Mouse (Mus musculus) MEL (cell line): ENCODE measurements around the gene Soat1.
A peak's percentile ranks its signal among the peaks of the same experiment; 100 is the strongest.

Experiments
- CTCF ChIP-seq, 3 experiments: IDR thresholded peaks in 2 of 3; conservative IDR thresholded peaks in 1 of 3; 2 replicates each; pipeline ENCODE4 v1.5.1; 2011 to 2012; ENCODE audit warnings: low read length in 3 of 3, low read depth in 2 of 3, mild to moderate bottlenecking in 2 of 3, improper control_type of control experiment in 1 of 3, inconsistent platforms in 1 of 3, mixed read lengths in 1 of 3, moderate library complexity in 1 of 3; ENCODE audit not compliant: control insufficient read depth in 1 of 3, insufficient read depth in 1 of 3, poor library complexity in 1 of 3, severe bottlenecking in 1 of 3
- ETS1 ChIP-seq: IDR thresholded peaks from 2 replicates; pipeline ENCODE4 v1.6.1; 2012; ENCODE audit warnings: low read depth, mild to moderate bottlenecking, inconsistent platforms, low read length, improper control_type of control experiment, moderate library complexity
- POLR2A ChIP-seq, 2 experiments: IDR thresholded peaks; 2 replicates each; pipeline ENCODE4 v1.6.1; 2011 to 2012; ENCODE audit warnings: low read length in 2 of 2, mild to moderate bottlenecking in 2 of 2, control low read depth in 1 of 2, improper control_type of control experiment in 1 of 2, low read depth in 1 of 2, moderate library complexity in 1 of 2; ENCODE audit not compliant: control insufficient read depth in 1 of 2, insufficient read depth in 1 of 2, poor library complexity in 1 of 2
- RAD21 ChIP-seq: IDR thresholded peaks from 2 replicates; pipeline ENCODE4 v1.6.1; 2011; ENCODE audit warnings: mild to moderate bottlenecking, low read depth, low read length, improper control_type of control experiment

DNA sequence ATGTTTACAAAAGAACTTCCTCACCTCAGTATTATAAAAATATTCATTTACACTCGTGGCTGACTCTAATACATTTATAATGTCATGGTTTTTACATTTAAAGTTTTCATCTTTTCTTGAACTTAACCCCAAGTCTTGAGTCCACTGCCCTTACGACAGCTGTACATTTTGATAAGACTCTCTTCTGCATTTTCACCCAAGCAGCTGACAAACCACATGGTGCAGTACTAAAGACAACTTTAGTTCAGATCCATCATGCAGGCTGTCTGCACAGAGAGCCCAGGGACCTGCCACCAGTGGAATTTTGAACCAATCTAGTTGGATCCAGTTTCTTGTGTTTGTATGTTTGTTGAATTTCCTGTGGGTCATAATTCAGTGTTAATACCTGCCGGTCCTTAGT is 87.3 kb downstream of the Soat1 start:
- TF ChIP-seq POLR2A (IDR thresholded peaks at IDR 0.05; ENCODE audit: control insufficient read depth in 1 of 2, insufficient read depth in 1 of 2, low read depth in 1 of 2, low read length in 2 of 2, poor library complexity in 1 of 2) (no peak), ETS1 (peak; percentile 100), RAD21 (no peak), CTCF (IDR thresholded peaks at IDR 0.05 in 2 of 3, conservative IDR thresholded peaks at IDR 0.05 in 1 of 3; ENCODE audit: control insufficient read depth in 1 of 3, insufficient read depth in 1 of 3, low read depth in 2 of 3, low read length in 3 of 3, poor library complexity in 1 of 3, severe bottlenecking in 1 of 3) (no peak)
